Mouse (Mus musculus) lung, embryonic 14.5 days (tissue): ENCODE measurements around the gene Phf21a. TPM values are rescaled to one million over a fixed set of nuclear protein-coding genes. Genes with fewer than 3 reads are reported as not detected.

Source experiments
- ATAC-seq: fragments of 200-750 bp; cut with Nextera tagmentation; 2 replicates; pipeline ENCODE4 v1.8.0; 2017; ENCODE audit warnings: mild to moderate bottlenecking, moderate TSS enrichment, moderate library complexity; ENCODE audit not compliant: insufficient read depth
- DNase-seq: peaks from one replicate; pipeline ENCODE4 v3.0.0-alpha.2; 2015
- H3K27ac ChIP-seq: fragments of 300-500 bp; sonication (generic); 2 replicates; pipeline ENCODE4 v1.5.1; 2014; ENCODE audit warnings: low read depth, mild to moderate bottlenecking, moderate library complexity
- H3K27me3 ChIP-seq: fragments of 300-500 bp; sonication (generic); 2 replicates; pipeline ENCODE4 v1.6.1; 2014; ENCODE audit warnings: low read length, control low read depth; ENCODE audit not compliant: insufficient read depth
- H3K36me3 ChIP-seq: fragments of 300-500 bp; sonication (generic); 2 replicates; pipeline ENCODE4 v1.6.1; 2014; ENCODE audit warnings: control low read depth; ENCODE audit not compliant: insufficient read depth
- H3K4me1 ChIP-seq: fragments of 300-500 bp; sonication (generic); 2 replicates; pipeline ENCODE4 v1.6.1; 2014; ENCODE audit warnings: antibody characterized with exemption, control low read depth; ENCODE audit not compliant: insufficient read depth
- H3K4me2 ChIP-seq: fragments of 300-500 bp; sonication (generic); 2 replicates; pipeline ENCODE4 v1.6.1; 2014; ENCODE audit warnings: mild to moderate bottlenecking
- H3K4me3 ChIP-seq: fragments of 300-500 bp; sonication (generic); 2 replicates; pipeline ENCODE4 v1.5.1; 2014; ENCODE audit warnings: low read depth, low read length
- H3K9ac ChIP-seq: fragments of 300-500 bp; sonication (generic); 2 replicates; pipeline ENCODE4 v1.6.1; 2014
- H3K9me3 ChIP-seq: fragments of 300-500 bp; sonication (generic); 2 replicates; pipeline ENCODE4 v1.6.1; 2016; ENCODE audit warnings: low read depth, low read length, control low read depth
- CTCF ChIP-seq: IDR thresholded peaks from 2 replicates; pipeline ENCODE4 v1.5.1; 2016; ENCODE audit warnings: antibody characterized with exemption, low read depth
- WGBS: fragments of 180-500 bp; shearing (Covaris S2); extraction: QIAGEN DNeasy Blood & Tissue Kit; methylation state at CpG from one replicate; pipeline ENCODE4 v1.1.7; 2014; 5-methylcytosine and 5-hydroxymethylcytosine counted together
- polyA plus RNA-seq: library from polyadenylated mRNA; unstranded; fragments of >200 nt; fragmentation: Nextera tagmentation; extraction: Ambion mirVana; gene quantifications from 2 replicates; pipeline ENCODE4 v1.2.1, GENCODE M21; 2014

The Phf21a gene
- polyA plus RNA-seq, 1 experiment from 2014 or later = 26.1 TPM

- no peak overlapping the region for H3K4me2 ChIP-seq
- ATAC-seq (no peak), DNase-seq (no peak)
- no peaks in the 10 kb centered on the region for H3K4me1 ChIP-seq
- 67% methylated on average over 5 of the region's 5 CpGs for WGBS
- no peak overlapping the region for H3K9ac ChIP-seq
- peaks cover 81% of the 10 kb centered on the region for H3K36me3 ChIP-seq
- no peak for TF ChIP-seq CTCF
- H3K27ac ChIP-seq = no peak overlapping the region
- H3K4me3 ChIP-seq = no peak overlapping the region
- H3K27me3 ChIP-seq = no peaks in the 10 kb centered on the region
- no peaks in the 10 kb centered on the region for H3K9me3 ChIP-seq
These were observed 288.2 kb downstream of the Phf21a start for GRCm38 (mm10) chr2:92381161-92381560.

DNA sequence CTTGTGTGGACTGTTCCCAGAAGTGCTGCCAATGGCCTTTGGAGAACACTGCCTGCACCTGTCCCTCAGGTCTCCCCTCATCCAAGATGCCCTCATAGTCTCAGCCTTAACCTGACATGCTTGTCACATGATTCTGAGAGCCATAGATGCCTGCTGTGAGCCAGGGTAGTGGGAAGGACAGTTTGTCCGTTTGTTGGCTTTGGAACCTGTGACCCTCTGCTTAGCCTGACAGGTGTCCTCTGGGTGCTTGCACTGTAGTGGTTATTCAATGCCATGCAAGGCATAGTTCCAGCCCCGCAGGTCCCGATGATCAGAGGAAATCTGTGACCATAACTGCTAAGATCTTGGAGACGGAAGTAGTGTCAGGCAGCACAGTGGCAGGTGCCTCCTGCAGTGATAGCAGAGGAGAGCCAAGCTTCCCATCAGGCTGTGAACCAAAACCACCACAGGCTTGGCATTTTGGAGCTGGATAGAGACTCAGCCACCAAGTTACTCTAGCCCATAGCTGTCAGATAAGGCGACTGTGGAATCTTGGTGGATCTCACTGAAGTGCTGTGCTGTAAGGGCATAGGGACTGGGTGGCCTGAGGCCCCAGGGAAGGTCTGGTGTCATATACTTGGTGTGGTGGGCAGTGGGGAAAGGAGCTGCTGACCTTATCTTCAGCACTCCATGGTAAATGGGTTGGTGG, 289.1 kb downstream of the Phf21a start, which contains the start of gene 1700029I15Rik:
Gene 1700029I15Rik, plus strand, starts transcription at position 638 of the 688 bp plus-strand sequence.
- Histone ChIP-seq H3K9me3 (no peaks in the 10 kb centered on the region), H3K4me3 (no peak within 1 kb of the TSS), H3K4me1 (no peaks in the 10 kb centered on the region), H3K9ac (no peak within 1 kb of the TSS), H3K4me2 (no peak within 1 kb of the TSS), H3K27ac (no peak within 1 kb of the TSS), H3K36me3 (peaks cover 90% of the 10 kb centered on the region), H3K27me3 (no peaks in the 10 kb centered on the region)
- no peak for TF ChIP-seq CTCF
- 81% methylated on average over 5 of the region's 5 CpGs for WGBS
- ATAC-seq (no peak), DNase-seq (no peak)

GRCm38 (mm10) chr2:92382759-92383158, 289.8 kb downstream of the Phf21a start:
- H3K27ac ChIP-seq = no peak overlapping the region
- H3K9ac ChIP-seq = no peak overlapping the region
- H3K4me1 ChIP-seq = no peaks in the 10 kb centered on the region
- H3K36me3 ChIP-seq = peaks cover 84% of the 10 kb centered on the region
- ATAC-seq = no peak
- H3K4me2 ChIP-seq = no peak overlapping the region
- no peak for DNase-seq
- 87% methylated on average over 4 of the region's 4 CpGs for WGBS
- no peaks in the 10 kb centered on the region for H3K9me3 ChIP-seq
- H3K4me3 ChIP-seq = no peak overlapping the region
- H3K27me3 ChIP-seq = no peaks in the 10 kb centered on the region
- no peak for TF ChIP-seq CTCF

GRCm38 (mm10) chr2:92384101-92384500, 291.2 kb downstream of the Phf21a start:
- WGBS = 70% methylated on average over 4 of the region's 4 CpGs
- peaks cover 73% of the 10 kb centered on the region for H3K36me3 ChIP-seq
- H3K4me3 ChIP-seq = no peak overlapping the region
- ATAC-seq (no peak), DNase-seq (no peak)
- H3K9me3 ChIP-seq = no peaks in the 10 kb centered on the region
- H3K4me2 ChIP-seq = no peak overlapping the region
- 0 out of 2 replicates have a peak, but pooled peaks cover 6% of the 10 kb centered on the region for H3K4me1 ChIP-seq
- TF ChIP-seq CTCF = no peak
- H3K27ac ChIP-seq = no peak overlapping the region
- H3K27me3 ChIP-seq = no peaks in the 10 kb centered on the region
- no peak overlapping the region for H3K9ac ChIP-seq

GRCm38 (mm10) chr2:92385113-92386051, 292.5 kb downstream of the Phf21a start:
- H3K9ac ChIP-seq = no peak overlapping the region
- 75% methylated on average over 22 of the region's 22 CpGs for WGBS
- DNase-seq (no peak), ATAC-seq (no peak)
- peaks cover 62% of the 10 kb centered on the region for H3K36me3 ChIP-seq
- no peak overlapping the region for H3K4me3 ChIP-seq
- TF ChIP-seq CTCF = 0 out of 2 replicates have a peak, but pooled peaks have one; percentile 2
- no peak overlapping the region for H3K4me2 ChIP-seq
- H3K4me1 ChIP-seq = peaks cover 13% of the 10 kb centered on the region; the same call in 1 of the 2 replicates
- H3K9me3 ChIP-seq = no peaks in the 10 kb centered on the region
- no peaks in the 10 kb centered on the region for H3K27me3 ChIP-seq
- H3K27ac ChIP-seq = no peak overlapping the region

DNA sequence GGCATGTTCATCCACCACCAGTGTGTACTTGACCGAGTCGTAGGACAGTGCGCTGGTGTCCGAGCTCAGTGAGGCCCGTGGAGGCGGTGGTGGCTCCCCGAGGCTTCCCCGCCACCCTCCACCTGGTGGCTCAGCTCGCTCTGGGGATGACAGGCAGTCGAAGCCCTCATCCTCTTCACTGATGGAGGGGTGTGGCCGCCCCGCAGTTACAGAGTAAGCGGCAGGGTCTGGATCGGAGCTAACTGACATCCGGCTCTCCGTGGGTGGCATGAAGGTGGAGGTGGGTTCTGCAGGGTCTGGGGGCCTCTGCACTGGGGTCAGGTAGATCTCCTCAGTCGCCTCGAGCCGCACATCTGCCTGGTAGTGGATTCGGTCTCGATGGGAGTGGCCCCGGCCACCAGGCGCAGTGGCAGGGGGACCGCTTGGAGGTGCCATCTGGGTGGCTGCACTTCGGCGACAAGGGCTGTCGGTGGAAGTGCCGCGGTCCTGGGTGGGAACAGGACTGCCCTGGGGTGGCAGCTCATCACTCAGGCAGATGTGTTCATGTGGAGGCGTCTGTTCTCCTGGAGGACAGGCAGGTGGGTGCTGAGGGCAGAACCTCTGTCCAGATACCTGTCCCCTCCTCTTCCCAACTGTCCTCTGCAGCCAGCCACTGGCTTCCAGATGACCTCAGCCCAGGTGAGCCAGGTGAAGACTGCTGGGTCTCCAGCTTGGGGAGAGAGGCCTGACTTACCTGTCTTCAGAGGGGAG, 294.1 kb downstream of the Phf21a start:
- TF ChIP-seq CTCF = no peak
- H3K9ac ChIP-seq = no peak overlapping the region
- no peak overlapping the region for H3K4me2 ChIP-seq
- 87% methylated on average over 30 of the region's 30 CpGs for WGBS
- no peak overlapping the region for H3K27ac ChIP-seq
- no peaks in the 10 kb centered on the region for H3K27me3 ChIP-seq
- peaks cover 18% of the 10 kb centered on the region; the same call in 1 of the 2 replicates for H3K4me1 ChIP-seq
- no peak overlapping the region for H3K4me3 ChIP-seq
- no peaks in the 10 kb centered on the region for H3K9me3 ChIP-seq
- peaks cover 47% of the 10 kb centered on the region for H3K36me3 ChIP-seq
- ATAC-seq (no peak), DNase-seq (no peak)
